Mouse (Mus musculus): ENCODE measurements around the gene Clrn2. TPM values are rescaled to one million over a fixed set of nuclear protein-coding genes. Genes with fewer than 3 reads are reported as not detected.
"Not testable (repeated sequence)": the region's sequence is repeated elsewhere in the genome, so short reads cannot be mapped to it uniquely, and the experiment has no call there.

Gene Clrn2
- not detected in 2 replicates for polyA plus RNA-seq (2012; rRNA removed)

- 70% methylated on average over 6 of the region's 6 CpGs for WGBS
- TF ChIP-seq POLR2A (IDR thresholded peaks at IDR 0.05; ENCODE audit: borderline replicate concordance, extremely low read depth, low read depth, low read length) (no peak), CTCF (IDR thresholded peaks at IDR 0.05; ENCODE audit: insufficient read depth, low read length) (no peak)
- no peak for DNase-seq
- no peak within 1 kb of the TSS for H3K4me3 ChIP-seq (replicated peaks; ENCODE audit: extremely low read depth, low read depth, low read length)
- 0 out of 2 replicates have a peak, but pooled peaks cover 2% of the 10 kb centered on the region for H3K4me1 ChIP-seq (ENCODE audit: control insufficient read depth, insufficient read depth, low read length)
Measured at GRCm38 (mm10) chr5:45453451-45453850, at the start of gene Clrn2. TSS of gene Clrn2 (plus strand) at chr5:45453751.

GRCm38 (mm10) chr5:45406129-45406528 lies 47.4 kb upstream of the Clrn2 start:
- 75% methylated on average over 2 of the region's 2 CpGs for whole genome bisulfite sequencing

GRCm38 (mm10) chr5:45416478-45416877 lies 37.1 kb upstream of the Clrn2 start:
- WGBS, result 85% methylated on average over 3 of the region's 3 CpGs
- no peak overlapping the region for H3K4me3 ChIP-seq (replicated peaks; ENCODE audit: extremely low read depth, low read depth, low read length)
- TF ChIP-seq POLR2A (IDR thresholded peaks at IDR 0.05; ENCODE audit: borderline replicate concordance, extremely low read depth, low read depth, low read length), result no peak
- TF ChIP-seq CTCF (IDR thresholded peaks at IDR 0.05; ENCODE audit: insufficient read depth, low read length), result no peak
- no peaks in the 10 kb centered on the region for H3K4me1 ChIP-seq (ENCODE audit: control insufficient read depth, insufficient read depth, low read length)
- DNase-seq, result no peak

More at GRCm38 (mm10) chr5:45406129-45406528, 47.4 kb upstream of the Clrn2 start:
- DNase-seq, result no peak
- H3K4me1 ChIP-seq (ENCODE audit: control insufficient read depth, insufficient read depth, low read length), result no peaks in the 10 kb centered on the region
- TF ChIP-seq CTCF (IDR thresholded peaks at IDR 0.05; ENCODE audit: insufficient read depth, low read length), result no peak
- no peak for TF ChIP-seq POLR2A (IDR thresholded peaks at IDR 0.05; ENCODE audit: borderline replicate concordance, extremely low read depth, low read depth, low read length)
- H3K4me3 ChIP-seq (replicated peaks; ENCODE audit: extremely low read depth, low read depth, low read length), result no peak overlapping the region

DNA sequence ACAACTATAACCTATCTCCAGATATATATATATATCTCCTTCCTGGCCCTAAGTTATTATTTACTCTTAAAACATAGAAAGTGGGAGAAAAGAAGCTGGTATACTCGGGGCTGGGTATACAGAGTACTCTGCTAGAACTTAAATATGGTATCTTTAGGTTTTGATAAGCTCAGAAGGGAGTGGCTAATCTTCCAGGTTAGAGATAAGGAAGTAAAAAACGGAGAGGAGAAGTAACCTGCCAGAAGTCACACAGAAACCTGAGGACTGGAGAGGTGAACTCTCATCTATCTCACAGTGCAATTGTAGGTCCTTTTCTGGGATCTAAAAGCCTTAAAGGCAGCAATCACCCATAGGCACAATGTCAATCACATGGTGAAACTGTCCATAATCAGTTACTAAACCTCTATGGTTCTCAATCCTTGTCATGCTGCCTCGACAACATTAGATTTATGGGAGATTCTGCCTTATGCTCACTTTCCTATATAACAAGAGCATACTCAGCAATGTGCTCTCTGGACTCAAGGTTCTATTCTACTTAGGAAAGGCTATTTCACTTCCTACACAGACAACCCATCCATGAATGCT lies 35.6 kb upstream of the Clrn2 start:
- no peak for DNase-seq
- TF ChIP-seq POLR2A (IDR thresholded peaks at IDR 0.05; ENCODE audit: borderline replicate concordance, extremely low read depth, low read depth, low read length) (no peak), CTCF (IDR thresholded peaks at IDR 0.05; ENCODE audit: insufficient read depth, low read length) (no peak)
- H3K4me3 ChIP-seq (replicated peaks; ENCODE audit: extremely low read depth, low read depth, low read length), result no peak overlapping the region
- H3K4me1 ChIP-seq (ENCODE audit: control insufficient read depth, insufficient read depth, low read length), result no peaks in the 10 kb centered on the region
- 53% methylated on average over 3 of the region's 3 CpGs for WGBS

DNA sequence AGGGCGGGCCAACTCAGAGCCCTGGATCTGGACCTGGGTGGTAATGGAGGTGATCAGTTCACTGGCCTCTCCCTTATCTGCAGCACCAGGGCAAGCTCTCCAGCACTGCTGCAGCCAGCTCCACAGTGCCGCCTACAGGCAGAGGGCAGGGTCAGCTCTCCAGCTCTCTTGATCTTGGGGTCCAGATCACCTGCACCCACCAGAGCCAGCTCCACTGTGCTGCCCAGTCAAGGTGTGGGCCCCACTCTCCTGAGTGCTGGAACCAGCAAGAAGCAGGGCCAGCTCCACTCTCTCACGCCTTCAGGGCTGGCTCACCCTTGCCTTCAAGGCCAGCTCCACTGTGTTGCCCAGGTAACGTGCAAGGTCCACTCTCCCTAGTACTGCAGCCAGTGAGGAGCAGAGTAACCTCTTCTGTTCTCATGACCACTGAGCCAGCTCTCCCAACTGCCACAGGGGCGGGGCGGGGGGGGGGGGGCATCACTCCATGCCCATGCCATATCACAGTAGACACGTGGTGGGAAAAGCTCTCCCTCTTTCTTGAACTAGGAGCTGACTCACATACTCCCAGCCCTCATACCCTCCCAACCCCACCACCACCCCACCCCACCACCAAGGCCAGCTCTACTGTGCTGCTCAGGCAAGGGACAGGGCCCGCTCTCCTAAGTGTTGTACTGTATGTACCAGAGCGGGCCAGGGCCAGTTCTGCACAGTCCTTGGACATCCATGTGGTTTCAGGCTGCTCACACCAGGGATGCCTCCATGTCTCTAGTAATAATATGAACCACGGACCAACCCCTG lies 33.5 kb upstream of the Clrn2 start:
- no peaks in the 10 kb centered on the region for H3K4me1 ChIP-seq (ENCODE audit: control insufficient read depth, insufficient read depth, low read length)
- no peak for DNase-seq
- WGBS, result 76% methylated on average over 10 of the region's 10 CpGs
- H3K4me3 ChIP-seq (replicated peaks; ENCODE audit: extremely low read depth, low read depth, low read length), result no peak overlapping the region
- TF ChIP-seq CTCF (IDR thresholded peaks at IDR 0.05; ENCODE audit: insufficient read depth, low read length), result peak; percentile 44
- TF ChIP-seq POLR2A (IDR thresholded peaks at IDR 0.05; ENCODE audit: borderline replicate concordance, extremely low read depth, low read depth, low read length), result no peak

- WGBS, result 61% methylated on average over 12 of the region's 12 CpGs
- no peaks in the 10 kb centered on the region for H3K4me1 ChIP-seq (ENCODE audit: control insufficient read depth, insufficient read depth, low read length)
- H3K4me3 ChIP-seq (replicated peaks; ENCODE audit: extremely low read depth, low read depth, low read length), result no peak overlapping the region
- TF ChIP-seq CTCF (IDR thresholded peaks at IDR 0.05; ENCODE audit: insufficient read depth, low read length) (no peak), POLR2A (IDR thresholded peaks at IDR 0.05; ENCODE audit: borderline replicate concordance, extremely low read depth, low read depth, low read length) (no peak)
- no peak for DNase-seq
Measured at GRCm38 (mm10) chr5:45421881-45422844, 31.4 kb upstream of the Clrn2 start.

GRCm38 (mm10) chr5:45424021-45424886 lies 29.3 kb upstream of the Clrn2 start:
- Histone ChIP-seq H3K4me3 (replicated peaks; ENCODE audit: extremely low read depth, low read depth, low read length) (no peak overlapping the region), H3K4me1 (ENCODE audit: control insufficient read depth, insufficient read depth, low read length) (no peaks in the 10 kb centered on the region)
- peak; percentile 17 for DNase-seq
- WGBS, result 34% methylated on average over 8 of the region's 8 CpGs
- TF ChIP-seq CTCF (IDR thresholded peaks at IDR 0.05; ENCODE audit: insufficient read depth, low read length), result peak; percentile 77
- TF ChIP-seq POLR2A (IDR thresholded peaks at IDR 0.05; ENCODE audit: borderline replicate concordance, extremely low read depth, low read depth, low read length), result no peak

GRCm38 (mm10) chr5:45425771-45426170 lies 27.8 kb upstream of the Clrn2 start:
- DNase-seq; H3K4me3 ChIP-seq (replicated peaks; ENCODE audit: extremely low read depth, low read depth, low read length); H3K4me1 ChIP-seq (ENCODE audit: control insufficient read depth, insufficient read depth, low read length): not testable (repeated sequence)
- WGBS, result 76% methylated on average over 1 of the region's 1 CpGs
